Mouse (Mus musculus) MEL (cell line): ENCODE results near the gene Nrxn2. TPM values are rescaled to one million over a fixed set of nuclear protein-coding genes. Genes with fewer than 3 reads are reported as not detected.

Source experiments
- DNase-seq: peaks from one replicate; pipeline ENCODE4 v3.0.0; 2011; ENCODE audit warnings: low read depth, low spot score
- H3K27ac ChIP-seq: 2 replicates; pipeline ENCODE4 v1.5.1; 2012; ENCODE audit warnings: low read depth, mild to moderate bottlenecking, control low read depth, low read length, moderate library complexity; ENCODE audit not compliant: control insufficient read depth
- H3K27me3 ChIP-seq, 2 experiments: fragments of 150-350 bp in 1 of 2; sonication (generic) in 1 of 2; 2 replicates each; pipeline ENCODE4 v1.6.1; 2012; ENCODE audit warnings: low read length in 2 of 2, mild to moderate bottlenecking in 2 of 2, improper control_type of control experiment in 1 of 2, moderate library complexity in 1 of 2; ENCODE audit not compliant: insufficient read depth in 2 of 2, control insufficient read depth in 1 of 2
- H3K36me3 ChIP-seq, 2 experiments: 2 replicates each; pipeline ENCODE4 v1.6.1; 2012 to 2014; ENCODE audit warnings: low read length in 2 of 2, improper control_type of control experiment in 1 of 2, inconsistent platforms in 1 of 2, mild to moderate bottlenecking in 1 of 2; ENCODE audit not compliant: insufficient read depth in 2 of 2, control insufficient read depth in 1 of 2
- H3K4me1 ChIP-seq, 2 experiments: fragments of 150-350 bp in 1 of 2; sonication (generic) in 1 of 2; 2 replicates each; pipeline ENCODE4 v1.6.1; 2012; ENCODE audit warnings: low read length in 2 of 2, improper control_type of control experiment in 1 of 2, mild to moderate bottlenecking in 1 of 2; ENCODE audit not compliant: insufficient read depth in 2 of 2, control insufficient read depth in 1 of 2
- H3K4me3 ChIP-seq, 2 experiments: fragments of 150-350 bp in 1 of 2; sonication (generic) in 1 of 2; 2 replicates each; pipeline ENCODE4 v1.5.1; 2012; ENCODE audit warnings: low read depth in 2 of 2, low read length in 2 of 2, mild to moderate bottlenecking in 2 of 2, moderate library complexity in 2 of 2, control low read depth in 1 of 2, improper control_type of control experiment in 1 of 2; ENCODE audit not compliant: control insufficient read depth in 1 of 2, insufficient read depth in 1 of 2
- H3K79me2 ChIP-seq: 2 replicates; pipeline ENCODE4 v1.6.1; 2012; ENCODE audit warnings: mild to moderate bottlenecking, low read length, moderate library complexity; ENCODE audit not compliant: control insufficient read depth, poor library complexity, insufficient read depth
- H3K9ac ChIP-seq: 2 replicates; pipeline ENCODE4 v1.6.1; 2012; ENCODE audit warnings: low read depth, mild to moderate bottlenecking, control low read depth, low read length, moderate library complexity; ENCODE audit not compliant: control insufficient read depth, poor library complexity, severe bottlenecking
- H3K9me3 ChIP-seq: fragments of 150-350 bp; sonication (generic); replicated peaks from 2 replicates; pipeline ENCODE4 v1.6.1; 2012; ENCODE audit warnings: mild to moderate bottlenecking, low read length, improper control_type of control experiment, moderate library complexity; ENCODE audit not compliant: insufficient read depth
- BHLHE40 ChIP-seq: IDR thresholded peaks from 2 replicates; pipeline ENCODE4 v1.6.1; 2012; ENCODE audit warnings: low read depth, mild to moderate bottlenecking, inconsistent platforms, low read length, improper control_type of control experiment, borderline replicate concordance
- CHD1 ChIP-seq: IDR thresholded peaks from 2 replicates; pipeline ENCODE4 v1.6.1; 2012; ENCODE audit warnings: low read depth, mild to moderate bottlenecking, inconsistent platforms, low read length, improper control_type of control experiment
- CHD2 ChIP-seq: IDR thresholded peaks from 2 replicates; pipeline ENCODE4 v1.6.1; 2011; ENCODE audit warnings: low read length, improper control_type of control experiment
- E2F4 ChIP-seq: IDR thresholded peaks from 2 replicates; pipeline ENCODE4 v1.6.1; 2011; ENCODE audit warnings: low read depth, low read length, improper control_type of control experiment, borderline replicate concordance
- ELF1 ChIP-seq: IDR thresholded peaks from 2 replicates; pipeline ENCODE4 v1.6.1; 2014; ENCODE audit warnings: low read depth, mild to moderate bottlenecking, inconsistent platforms, low read length, improper control_type of control experiment, moderate library complexity
- EP300 ChIP-seq, 2 experiments: IDR thresholded peaks; 2 replicates each; pipeline ENCODE4 v1.6.1; 2011; ENCODE audit warnings: improper control_type of control experiment in 2 of 2, low read length in 2 of 2, low read depth in 1 of 2, mild to moderate bottlenecking in 1 of 2
- ETS1 ChIP-seq: IDR thresholded peaks from 2 replicates; pipeline ENCODE4 v1.6.1; 2012; ENCODE audit warnings: low read depth, mild to moderate bottlenecking, inconsistent platforms, low read length, improper control_type of control experiment, moderate library complexity
- GABPA ChIP-seq: IDR thresholded peaks from 2 replicates; pipeline ENCODE4 v1.6.1; 2012; ENCODE audit warnings: low read depth, mild to moderate bottlenecking, inconsistent platforms, low read length, improper control_type of control experiment, moderate library complexity
- GATA1 ChIP-seq: IDR thresholded peaks from 2 replicates; pipeline ENCODE4 v1.6.1; 2011; ENCODE audit warnings: low read depth, low read length, improper control_type of control experiment
- KAT2A ChIP-seq: conservative IDR thresholded peaks from 2 replicates; pipeline ENCODE4 v1.6.1; 2012; ENCODE audit warnings: low read depth, low read length, improper control_type of control experiment, inconsistent platforms
- MAFK ChIP-seq: IDR thresholded peaks from 2 replicates; pipeline ENCODE4 v1.6.1; 2011; ENCODE audit warnings: low read depth, mild to moderate bottlenecking, low read length, improper control_type of control experiment, borderline replicate concordance
- MAX ChIP-seq: IDR thresholded peaks from 2 replicates; pipeline ENCODE4 v1.6.1; 2011; ENCODE audit warnings: low read length, improper control_type of control experiment
- MAZ ChIP-seq: IDR thresholded peaks from 2 replicates; pipeline ENCODE4 v1.6.1; 2012; ENCODE audit warnings: low read depth, mild to moderate bottlenecking, inconsistent platforms, low read length, improper control_type of control experiment
- MXI1 ChIP-seq: IDR thresholded peaks from 2 replicates; pipeline ENCODE4 v1.6.1; 2011; ENCODE audit warnings: mild to moderate bottlenecking, low read depth, low read length, improper control_type of control experiment
- MYC ChIP-seq: IDR thresholded peaks from 2 replicates; pipeline ENCODE4 v1.6.1; 2011; ENCODE audit warnings: low read depth, mild to moderate bottlenecking, low read length, improper control_type of control experiment, moderate library complexity
- NELFE ChIP-seq: IDR thresholded peaks from 2 replicates; pipeline ENCODE4 v1.6.1; 2011; ENCODE audit warnings: low read depth, low read length, improper control_type of control experiment
- NRF1 ChIP-seq: IDR thresholded peaks from 2 replicates; pipeline ENCODE4 v1.6.1; 2014; ENCODE audit warnings: low read depth, mild to moderate bottlenecking, inconsistent platforms, low read length, improper control_type of control experiment, moderate library complexity; ENCODE audit not compliant: poor library complexity, insufficient read depth, severe bottlenecking
- POLR2A ChIP-seq, 2 experiments: IDR thresholded peaks; 2 replicates each; pipeline ENCODE4 v1.6.1; 2011 to 2012; ENCODE audit warnings: low read length in 2 of 2, mild to moderate bottlenecking in 2 of 2, control low read depth in 1 of 2, improper control_type of control experiment in 1 of 2, low read depth in 1 of 2, moderate library complexity in 1 of 2; ENCODE audit not compliant: control insufficient read depth in 1 of 2, insufficient read depth in 1 of 2, poor library complexity in 1 of 2
- RCOR1 ChIP-seq: IDR thresholded peaks from 2 replicates; pipeline ENCODE4 v1.6.1; 2012; ENCODE audit warnings: low read depth, mild to moderate bottlenecking, inconsistent platforms, low read length, improper control_type of control experiment
- SIN3A ChIP-seq: IDR thresholded peaks from 2 replicates; pipeline ENCODE4 v1.6.1; 2012; ENCODE audit warnings: low read length, improper control_type of control experiment, inconsistent platforms
- USF2 ChIP-seq, 2 experiments: IDR thresholded peaks; 2 replicates each; pipeline ENCODE4 v1.6.1; 2011 to 2012; ENCODE audit warnings: improper control_type of control experiment in 2 of 2, low read length in 2 of 2, borderline replicate concordance in 1 of 2, inconsistent platforms in 1 of 2, low read depth in 1 of 2, mild to moderate bottlenecking in 1 of 2; ENCODE audit not compliant: insufficient read depth in 1 of 2
- ZC3H11A ChIP-seq: IDR thresholded peaks from 2 replicates; pipeline ENCODE4 v1.6.1; 2012; ENCODE audit warnings: low read depth, mild to moderate bottlenecking, inconsistent platforms, low read length, improper control_type of control experiment
- ZMIZ1 ChIP-seq: IDR thresholded peaks from 2 replicates; pipeline ENCODE4 v1.6.1; 2012; ENCODE audit warnings: low read depth, mild to moderate bottlenecking, inconsistent platforms, low read length, improper control_type of control experiment, moderate library complexity
- polyA plus RNA-seq, 2 experiments: library from polyadenylated mRNA; stranded (reverse) in 1 of 2; unstranded in 1 of 2; fragments of >175 nt in 1 of 2; fragments of >200 nt in 1 of 2; gene quantifications; 2 replicates each; pipeline versions ENCODE4 v1.2.1 to v1.2.4; 2012; ENCODE audit warnings: low replicate concordance in 2 of 2, low read depth in 1 of 2; ENCODE audit not compliant: insufficient read length in 2 of 2, insufficient read depth in 1 of 2, missing spikeins in 1 of 2
- total RNA-seq: library from RNA; depleted of rRNA; stranded (reverse); fragments of 300-350 nt; gene quantifications from 2 replicates; pipeline ENCODE4 v1.2.3, GENCODE M21; 2012

Gene Nrxn2
- total and polyA plus RNA-seq, 3 experiments = 0.39 to 0.42 TPM; not detected in 1

GRCm38 (mm10) chr19:6445761-6446423 is 27.4 kb downstream of the Nrxn2 start:
- Histone ChIP-seq H3K9me3 (no peaks in the 10 kb centered on the region), H3K4me1 (peaks cover 3 to 9% of the 10 kb centered on the region in 2 experiments; a peak in 3 of 4 replicates), H3K4me3 (no peak overlapping the region), H3K27ac (no peak overlapping the region), H3K36me3 (peaks cover 0 to 5% of the 10 kb centered on the region in 2 experiments; a peak in 2 of 4 replicates), H3K79me2 (no peaks in the 10 kb centered on the region), H3K9ac (no peak overlapping the region), H3K27me3 (no peaks in the 10 kb centered on the region; a peak in 1 of 4 replicates)
- TF ChIP-seq RCOR1 (no peak), CHD2 (no peak)
- DNase-seq = no peak

GRCm38 (mm10) chr19:6446736-6447437 is 28.4 kb downstream of the Nrxn2 start:
- no peak for DNase-seq
- Histone ChIP-seq H3K4me1 (peaks cover 3 to 9% of the 10 kb centered on the region in 2 experiments; a peak in 3 of 4 replicates), H3K9me3 (no peaks in the 10 kb centered on the region), H3K27ac (no peak overlapping the region), H3K9ac (no peak overlapping the region), H3K36me3 (peaks cover 0 to 5% of the 10 kb centered on the region in 2 experiments; a peak in 2 of 4 replicates), H3K27me3 (no peaks in the 10 kb centered on the region), H3K4me3 (no peak overlapping the region), H3K79me2 (no peaks in the 10 kb centered on the region)
- TF ChIP-seq MAX (no peak), KAT2A (no peak), ZMIZ1 (no peak), POLR2A (IDR thresholded peaks at IDR 0.05; ENCODE audit: control insufficient read depth in 1 of 2, insufficient read depth in 1 of 2, low read depth in 1 of 2, low read length in 2 of 2, poor library complexity in 1 of 2) (no peak), GABPA (no peak), ELF1 (no peak), EP300 (IDR thresholded peaks at IDR 0.05; ENCODE audit: low read depth in 1 of 2, low read length in 2 of 2) (no peak), MAZ (no peak), BHLHE40 (no peak)

- H3K27ac ChIP-seq = peak overlapping the region; percentile 69
- peak overlapping the region; percentile 62 for H3K9ac ChIP-seq
- H3K36me3 ChIP-seq = peaks cover 0 to 5% of the 10 kb centered on the region in 2 experiments; a peak in 2 of 4 replicates
- H3K4me1 ChIP-seq = peaks cover 3 to 9% of the 10 kb centered on the region in 2 experiments; a peak in 3 of 4 replicates
- H3K9me3 ChIP-seq = no peaks in the 10 kb centered on the region
- peak overlapping the region; percentile 73 to 92 for H3K4me3 ChIP-seq
- no peaks in the 10 kb centered on the region for H3K79me2 ChIP-seq
- peak; percentile 64 for DNase-seq
- H3K27me3 ChIP-seq = no peaks in the 10 kb centered on the region
- TF ChIP-seq RCOR1 (peak; percentile 35; the same call in 1 of the 2 replicates), NELFE (no peak), MAX (no peak), SIN3A (peak; percentile 47; the same call in 1 of the 2 replicates), CHD1 (no peak), MYC (no peak), MAFK (no peak), MXI1 (peak; percentile 67; the same call in 1 of the 2 replicates), POLR2A (IDR thresholded peaks at IDR 0.05; ENCODE audit: control insufficient read depth in 1 of 2, insufficient read depth in 1 of 2, low read depth in 1 of 2, low read length in 2 of 2, poor library complexity in 1 of 2) (no peak), MAZ (no peak), USF2 (IDR thresholded peaks at IDR 0.05; ENCODE audit: borderline replicate concordance in 1 of 2, insufficient read depth in 1 of 2, low read depth in 1 of 2, low read length in 2 of 2) (no peak), NRF1 (no peak), ZC3H11A (no peak), ETS1 (peak; percentile 63), E2F4 (no peak), GATA1 (peak; percentile 92), CHD2 (no peak)
Measured at GRCm38 (mm10) chr19:6448752-6449151, 30.2 kb downstream of the Nrxn2 start.
